Mouse (Mus musculus): ENCODE data around the gene Cyp2c54. TPM values are rescaled to one million over a fixed set of nuclear protein-coding genes. Genes with fewer than 3 reads are reported as not detected.

Gene Cyp2c54
- 0.56 and 2.7 TPM in 2 replicates for polyA plus RNA-seq (2012; rRNA removed)

GRCm38 (mm10) chr19:40073701-40074100 lies at the start of gene Cyp2c54:
Gene Cyp2c54 (minus strand): TSS chr19:40073827.

DNA sequence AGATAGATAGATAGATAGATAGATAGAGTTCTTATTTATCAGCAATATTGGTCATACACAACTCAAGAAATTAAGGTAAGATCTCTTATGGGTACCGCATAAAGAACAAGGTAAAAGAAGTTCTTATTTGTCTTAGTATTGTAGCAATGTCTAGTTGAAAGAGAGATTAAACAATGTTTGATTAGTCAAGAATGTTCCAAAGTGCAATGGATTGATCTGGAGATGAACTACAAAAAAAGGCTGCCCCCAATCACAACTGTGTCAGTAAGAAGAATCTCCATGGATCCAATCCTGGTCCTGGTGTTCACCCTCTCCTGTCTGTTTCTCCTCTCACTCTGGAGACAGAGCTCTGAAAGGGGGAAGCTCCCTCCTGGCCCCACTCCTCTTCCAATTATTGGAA lies 15.8 kb upstream of the Cyp2c54 start, which contains the start of gene Cyp2c50:
TSS of gene Cyp2c50 (plus strand) at position 268 of the 400 bp plus-strand sequence.

GRCm38 (mm10) chr19:39992140-39992539 lies 81.5 kb downstream of the Cyp2c54 start, which contains the start of gene Cyp2c37:
Gene Cyp2c37 (plus strand): TSS chr19:39992424.

Other genes starting within 250 kb of the Cyp2c54 start
- gene Cyp2c69, start 187.0 kb downstream of the Cyp2c54 start, polyA plus RNA-seq (2012; rRNA removed), result 113 and 235 TPM in 2 replicates
- gene Cyp2c37, start 81.4 kb downstream of the Cyp2c54 start, polyA plus RNA-seq (2012; rRNA removed), result 9.9 and 11.4 TPM in 2 replicates
- 0.06 and 0.08 TPM in 2 replicates for gene Cyp2c50, start 15.9 kb upstream of the Cyp2c54 start, polyA plus RNA-seq (2012; rRNA removed)
- gene Cyp2c70, start 113.5 kb upstream of the Cyp2c54 start, polyA plus RNA-seq (2012; rRNA removed), result 198 and 210 TPM in 2 replicates
- 38.6 and 39.4 TPM in 2 replicates for gene Pdlim1, start 198.0 kb upstream of the Cyp2c54 start, polyA plus RNA-seq (2012; rRNA removed)

Data from liver, embryonic 18 days (tissue).